Mouse (Mus musculus): ENCODE results near the gene Tmem233.

The Tmem233 gene

GRCm38 (mm10) chr5:116030566-116031189 lies 52.4 kb downstream of the Tmem233 start:
- no peak for DNase-seq (ENCODE audit: extremely low read depth, insufficient read length, low spot score)

- DNase-seq (ENCODE audit: extremely low read depth, insufficient read length, low spot score): no peak
Measured at GRCm38 (mm10) chr5:116029071-116029470, 54.0 kb downstream of the Tmem233 start.

GRCm38 (mm10) chr5:116026561-116026960 lies 56.5 kb downstream of the Tmem233 start:
- no peak for DNase-seq (ENCODE audit: extremely low read depth, insufficient read length, low spot score)

GRCm38 (mm10) chr5:116026107-116026506 lies 56.9 kb downstream of the Tmem233 start:
- no peak for DNase-seq (ENCODE audit: extremely low read depth, insufficient read length, low spot score)

DNA sequence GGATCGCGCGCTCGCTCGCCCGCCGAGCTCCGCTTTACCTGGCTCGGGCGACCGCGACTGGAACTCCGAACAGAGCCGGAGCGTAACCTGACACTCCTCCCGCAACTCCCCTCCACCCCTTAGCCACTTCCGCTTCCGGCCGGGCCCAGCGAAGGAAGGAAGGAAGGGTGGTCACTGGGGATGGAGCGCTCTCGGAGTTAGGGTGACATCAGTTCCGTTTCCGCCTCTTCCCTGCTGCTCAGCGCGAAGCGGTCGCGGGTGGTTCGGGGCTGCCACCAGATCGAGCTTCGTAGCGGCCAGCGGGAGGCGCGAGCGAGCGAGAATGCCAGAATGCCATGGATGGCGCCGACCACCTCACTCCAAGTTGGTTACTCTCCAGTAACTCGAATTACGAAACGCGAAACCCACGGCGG lies 58.7 kb downstream of the Tmem233 start, which contains the start of gene Prkab1:
Prkab1 (minus strand) TSS at position 182 of the 413 bp plus-strand sequence.
- DNase-seq (ENCODE audit: extremely low read depth, insufficient read length, low spot score): peak; percentile 89

DNA sequence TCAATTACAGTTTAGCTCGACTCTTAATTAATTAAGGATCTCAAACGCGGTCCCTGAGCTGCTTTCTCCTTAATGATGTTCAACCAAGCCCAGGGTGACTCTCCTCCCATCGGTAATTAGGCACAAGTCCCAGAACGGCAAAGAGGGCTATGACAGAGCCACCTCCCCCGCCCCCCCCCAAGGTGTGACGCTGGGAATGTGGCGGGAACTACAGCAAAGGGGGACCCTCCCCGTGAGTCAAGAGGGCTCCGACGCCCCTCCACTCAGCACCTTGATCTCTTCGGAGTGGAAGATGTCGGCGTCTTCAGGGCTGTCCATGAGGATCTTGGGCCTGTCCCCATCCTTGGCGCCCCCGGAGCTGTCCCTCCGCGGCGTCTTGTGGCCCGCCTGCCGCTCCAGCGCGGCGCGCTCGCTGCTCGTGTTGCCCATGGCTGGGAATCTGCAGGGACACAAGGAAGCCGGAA lies 59.2 kb downstream of the Tmem233 start:
- no peak for DNase-seq (ENCODE audit: extremely low read depth, insufficient read length, low spot score)

DNA sequence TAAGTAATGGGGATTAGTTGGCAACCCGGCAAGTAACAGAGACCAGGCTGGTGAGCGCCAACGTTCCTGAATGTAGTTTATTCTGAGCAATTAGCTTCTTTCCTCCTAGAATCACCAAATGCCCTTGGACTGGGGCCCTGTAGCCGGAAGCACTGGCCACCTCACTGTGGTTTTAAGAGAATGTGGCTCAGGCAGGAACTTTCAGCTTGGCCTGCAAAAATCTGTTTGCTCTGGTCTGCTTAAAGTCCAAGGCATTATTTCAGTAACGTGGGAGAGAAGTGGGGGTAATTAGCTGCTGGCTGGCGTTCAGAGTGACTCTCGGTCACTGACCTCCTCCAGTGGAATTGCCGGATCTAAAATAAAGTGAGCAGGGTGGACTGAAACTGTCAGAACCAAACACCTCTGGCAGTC lies 59.8 kb downstream of the Tmem233 start:
- DNase-seq (ENCODE audit: extremely low read depth, insufficient read length, low spot score): peak; percentile 42

DNA sequence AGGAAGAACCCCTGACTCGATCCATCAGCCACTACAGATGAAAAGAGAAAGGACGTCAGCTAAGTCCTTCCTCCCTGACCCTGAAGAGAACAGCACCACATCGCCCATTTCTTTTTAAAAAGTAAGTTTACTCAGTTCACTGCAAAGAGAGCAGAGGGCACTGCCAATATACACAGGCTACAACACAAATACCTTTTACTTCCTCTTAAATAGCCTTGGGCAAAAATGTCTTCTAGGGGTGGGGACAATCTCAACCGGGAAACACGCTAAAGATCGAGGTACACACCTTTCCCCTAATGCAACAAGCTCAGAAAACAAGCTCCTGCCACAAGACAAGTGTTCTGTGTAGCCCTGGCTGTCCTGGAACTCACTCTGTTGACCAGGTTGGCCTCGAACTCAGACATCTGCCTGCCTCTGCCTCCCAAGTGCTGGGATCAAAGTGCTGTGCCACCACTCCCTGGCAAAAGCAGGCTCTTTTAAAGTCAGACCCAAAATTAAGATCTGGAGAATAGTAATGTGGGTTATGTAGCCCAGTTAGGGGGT lies 60.3 kb downstream of the Tmem233 start:
- no peak for DNase-seq (ENCODE audit: extremely low read depth, insufficient read length, low spot score)

GRCm38 (mm10) chr5:116022131-116022530 lies 60.9 kb downstream of the Tmem233 start:
- DNase-seq (ENCODE audit: extremely low read depth, insufficient read length, low spot score): no peak

GRCm38 (mm10) chr5:116021552-116021951 lies 61.5 kb downstream of the Tmem233 start:
- no peak for DNase-seq (ENCODE audit: extremely low read depth, insufficient read length, low spot score)

DNA sequence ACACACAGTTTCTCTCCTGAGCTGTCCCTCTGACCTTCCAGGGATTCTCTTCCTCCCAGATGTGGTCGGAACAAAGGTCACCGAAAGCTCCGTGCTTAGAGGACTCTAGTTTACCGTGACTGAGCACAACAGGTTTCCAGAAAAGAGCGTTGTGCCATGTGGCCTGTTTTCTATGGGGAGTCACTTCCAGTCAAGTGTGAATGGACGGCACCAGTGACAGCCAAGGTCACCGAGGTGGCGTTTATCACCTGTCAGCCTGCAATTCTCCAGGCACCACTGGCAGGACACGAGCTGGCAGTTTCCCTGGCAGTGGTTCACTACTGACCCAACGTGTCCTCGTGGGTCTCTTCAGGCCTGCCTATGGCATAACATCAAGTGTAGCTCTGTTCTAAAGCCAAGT lies 63.7 kb downstream of the Tmem233 start:
- DNase-seq (ENCODE audit: extremely low read depth, insufficient read length, low spot score): no peak

DNA sequence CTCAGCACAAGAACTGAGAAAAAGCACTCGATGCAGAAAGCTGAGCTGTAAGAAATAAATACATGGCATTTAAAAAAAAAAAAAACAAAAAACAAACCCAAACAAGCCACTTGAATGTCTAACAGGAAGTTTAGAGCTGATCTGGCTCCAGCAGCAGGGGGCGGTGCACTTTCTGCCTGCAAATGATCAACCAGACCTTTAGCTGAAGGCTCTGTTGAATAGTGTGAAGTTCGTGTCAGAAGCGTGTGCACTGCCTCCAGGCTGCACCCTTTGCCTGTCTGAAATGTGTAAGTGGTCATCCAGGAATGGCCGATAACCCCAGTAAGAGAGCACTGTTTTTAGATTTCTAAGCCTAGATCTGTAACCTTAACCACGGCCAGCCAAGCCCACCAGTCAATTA lies 64.3 kb downstream of the Tmem233 start:
- DNase-seq (ENCODE audit: extremely low read depth, insufficient read length, low spot score): no peak

DNA sequence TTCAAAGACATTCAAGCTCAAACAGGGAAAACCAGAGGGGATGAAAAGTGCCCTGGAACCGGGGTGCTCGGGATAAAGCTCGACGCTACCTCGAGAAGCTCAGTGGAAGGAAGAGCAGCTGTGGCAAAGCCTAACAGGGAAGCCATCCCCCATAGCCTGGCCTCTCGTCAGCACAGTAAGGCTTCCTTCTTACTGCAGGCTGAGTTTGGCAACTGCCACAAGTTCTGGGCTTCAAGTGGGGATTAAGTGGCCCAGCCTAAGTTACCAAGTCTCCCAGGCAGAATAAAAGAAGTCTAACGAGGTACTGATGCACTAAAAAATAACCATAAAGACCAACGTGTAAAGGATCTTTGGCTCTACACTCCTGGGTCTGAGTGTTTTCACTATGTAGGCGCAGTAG lies 64.8 kb downstream of the Tmem233 start:
- no peak for DNase-seq (ENCODE audit: extremely low read depth, insufficient read length, low spot score)

GRCm38 (mm10) chr5:116017391-116017790 lies 65.7 kb downstream of the Tmem233 start:
- DNase-seq (ENCODE audit: extremely low read depth, insufficient read length, low spot score): no peak

DNA sequence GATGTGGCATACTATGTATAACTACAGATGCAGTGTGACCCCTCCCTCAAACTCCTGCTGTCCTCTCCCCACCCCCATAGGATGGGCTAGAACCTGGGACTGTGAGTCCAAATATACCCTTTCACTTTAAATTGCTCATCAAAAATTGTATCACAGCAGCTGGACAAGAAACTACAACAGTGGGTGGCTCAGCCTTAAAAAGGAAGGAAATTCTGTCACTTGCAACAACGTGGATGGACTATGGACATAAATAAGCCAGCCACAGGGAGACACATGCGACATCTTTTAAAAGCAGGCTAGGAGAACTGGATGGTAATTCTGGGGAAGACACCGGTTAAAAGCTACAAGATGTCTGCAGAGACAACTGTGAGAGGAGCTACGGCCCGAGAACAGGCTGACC lies 66.5 kb downstream of the Tmem233 start:
- DNase-seq (ENCODE audit: extremely low read depth, insufficient read length, low spot score): no peak

DNA sequence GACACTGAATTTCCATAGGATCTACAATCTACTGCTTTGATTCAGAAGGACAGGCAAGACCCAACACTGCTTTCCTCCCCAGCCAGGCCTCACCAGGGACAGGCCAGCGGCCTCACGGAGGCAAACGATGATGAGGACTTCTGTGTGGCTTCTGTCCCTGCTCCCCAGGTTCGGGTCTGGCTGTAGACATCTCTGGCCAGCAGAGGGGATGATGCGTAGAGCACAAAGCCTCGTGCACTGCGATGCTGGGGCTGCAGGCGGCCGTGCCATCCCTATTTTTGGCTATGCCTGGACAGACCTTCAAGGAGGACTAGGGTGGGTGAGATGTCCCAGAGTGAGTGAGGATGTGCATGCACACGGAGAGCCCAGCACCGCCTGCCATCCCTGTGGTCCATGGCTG lies 68.8 kb downstream of the Tmem233 start:
- DNase-seq (ENCODE audit: extremely low read depth, insufficient read length, low spot score): no peak

DNA sequence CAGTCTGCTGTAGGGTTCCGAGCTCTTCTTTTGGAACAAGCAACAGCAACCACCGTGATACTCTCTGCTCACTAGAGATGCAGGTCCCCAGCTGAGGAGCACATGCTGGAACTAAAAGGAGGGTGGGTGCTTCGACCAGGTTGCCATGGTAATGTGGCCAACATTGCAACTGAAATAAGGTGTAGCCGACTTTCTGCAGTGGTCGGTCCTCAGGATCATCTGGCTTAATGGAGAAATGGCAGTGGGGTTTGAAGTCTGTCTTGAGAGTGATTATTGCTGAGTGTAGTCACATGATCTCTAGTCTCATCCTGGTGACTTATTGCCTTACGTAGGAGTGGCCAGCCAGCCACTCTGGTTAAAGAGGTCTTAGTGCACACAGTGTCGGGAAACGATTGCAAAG lies 69.2 kb downstream of the Tmem233 start:
- DNase-seq (ENCODE audit: extremely low read depth, insufficient read length, low spot score): no peak

- DNase-seq (ENCODE audit: extremely low read depth, insufficient read length, low spot score): no peak
Measured at GRCm38 (mm10) chr5:116012503-116012902, 70.5 kb downstream of the Tmem233 start.

DNA sequence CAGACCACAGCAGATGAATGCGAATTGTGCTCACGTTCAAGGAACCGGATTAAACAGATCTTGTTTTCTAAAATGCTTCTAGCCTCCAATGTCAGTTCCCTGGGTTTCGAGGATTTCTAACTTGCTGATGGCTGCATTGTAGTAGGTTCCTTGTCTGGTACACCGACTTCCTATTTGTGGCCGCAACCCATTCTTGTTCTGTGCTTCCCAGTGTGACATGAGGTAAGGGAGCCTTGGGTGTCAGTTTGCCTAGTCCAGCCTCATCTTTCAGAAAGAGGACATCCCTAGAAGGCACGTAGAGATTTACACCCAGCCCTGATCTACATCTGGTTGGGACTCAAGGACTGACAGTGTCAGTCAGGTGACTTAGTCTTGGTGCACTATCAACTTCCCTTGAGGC lies 71.3 kb downstream of the Tmem233 start:
- no peak for DNase-seq (ENCODE audit: extremely low read depth, insufficient read length, low spot score)

- no peak for DNase-seq (ENCODE audit: extremely low read depth, insufficient read length, low spot score)
Measured at GRCm38 (mm10) chr5:116009884-116010627, 73.0 kb downstream of the Tmem233 start.

GRCm38 (mm10) chr5:116009091-116009851 lies 73.8 kb downstream of the Tmem233 start:
- DNase-seq (ENCODE audit: extremely low read depth, insufficient read length, low spot score): peak; percentile 43

Data from 3134 (cell line).